Mouse (Mus musculus): ENCODE data around the gene Evi5.

DNA sequence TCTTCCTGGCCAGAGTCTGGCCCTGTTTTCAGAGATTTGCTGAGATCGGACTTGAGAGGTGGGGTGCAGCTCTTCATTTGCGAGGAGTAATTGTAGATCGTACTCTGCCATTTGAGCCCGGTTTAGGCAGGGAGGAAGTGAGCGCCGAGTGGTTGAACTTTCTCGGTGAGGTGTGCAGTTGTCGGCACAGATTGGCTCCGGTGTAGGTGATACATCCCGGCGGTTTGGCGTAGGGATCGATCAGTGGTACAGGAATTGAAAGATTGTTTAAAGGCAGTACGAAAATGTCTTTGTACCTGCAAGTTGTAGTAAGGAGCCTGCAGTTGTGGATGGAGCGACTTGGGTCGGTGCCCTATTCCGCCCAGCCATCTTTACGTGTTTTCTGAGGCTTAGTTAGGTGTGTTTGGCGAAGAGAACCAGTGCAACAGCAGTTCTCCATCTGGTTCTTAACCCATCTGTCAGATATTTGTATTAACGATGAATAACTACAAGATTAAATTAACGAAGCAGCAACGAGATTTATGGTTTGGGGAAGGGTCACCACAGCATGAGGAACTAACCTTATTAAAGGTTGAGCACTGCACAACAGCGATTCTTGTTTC, 26.2 kb upstream of the Evi5 start:
- TF ChIP-seq EP300 (IDR thresholded peaks at IDR 0.05) (no peak), CTCF (IDR thresholded peaks at IDR 0.05) (no peak)

Data from lung, postnatal 0 days (tissue).